Mouse (Mus musculus): Measurements from ENCODE around the gene Nrarp.
A peak's percentile ranks its signal among the peaks of the same experiment; 100 is the strongest.

The Nrarp gene

GRCm38 (mm10) chr2:25175690-25176078, 4.9 kb upstream of the Nrarp start:
- peak in 1 of 2 experiments; percentile 42 for DNase-seq

DNA sequence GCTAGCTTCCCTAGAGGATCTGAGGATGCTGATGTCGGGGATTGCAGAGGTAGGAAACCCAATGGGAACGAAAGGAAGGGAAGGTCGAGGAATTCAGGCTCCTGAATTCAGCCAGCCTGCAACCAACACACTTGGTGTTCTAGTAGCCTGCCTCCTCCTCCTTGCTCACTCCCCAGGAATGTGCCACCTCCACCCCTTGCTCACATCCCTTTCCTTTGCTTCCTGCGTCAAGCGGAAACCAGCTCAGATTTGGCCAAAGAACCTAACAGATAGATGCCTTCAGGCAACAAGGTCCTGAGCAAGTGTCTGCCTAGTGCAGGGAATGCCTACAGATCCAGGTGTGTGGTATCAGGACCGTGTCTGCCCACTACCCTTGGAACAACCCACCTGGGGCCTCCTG, 4.0 kb upstream of the Nrarp start:
- DNase-seq: no peak

GRCm38 (mm10) chr2:25177076-25177475, 3.5 kb upstream of the Nrarp start:
- DNase-seq: no peak

DNA sequence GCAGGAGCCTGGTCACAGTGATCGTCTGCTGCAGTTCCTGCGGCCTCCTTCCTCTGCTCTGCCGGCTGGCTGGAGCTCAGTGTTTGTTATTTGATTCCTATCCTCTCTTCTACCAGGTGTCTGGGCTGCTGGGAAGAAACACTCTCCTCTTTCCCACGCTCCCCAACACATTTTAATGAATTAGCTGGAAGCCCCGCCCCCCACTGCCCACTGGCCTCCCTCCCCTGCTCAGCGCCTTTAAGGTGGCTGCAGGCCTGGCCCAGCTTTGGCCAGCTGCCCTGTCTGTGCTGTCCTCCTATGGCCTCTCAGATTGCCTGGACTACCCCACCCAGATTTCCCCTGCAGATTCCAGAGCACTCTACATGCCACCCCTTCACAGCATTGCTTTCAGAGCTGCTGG, 2.9 kb upstream of the Nrarp start:
- DNase-seq: peak; percentile 62 to 71

- DNase-seq: peak in 1 of 2 experiments; percentile 23
These were observed 2.1 kb upstream of the Nrarp start for GRCm38 (mm10) chr2:25178285-25178972.

DNA sequence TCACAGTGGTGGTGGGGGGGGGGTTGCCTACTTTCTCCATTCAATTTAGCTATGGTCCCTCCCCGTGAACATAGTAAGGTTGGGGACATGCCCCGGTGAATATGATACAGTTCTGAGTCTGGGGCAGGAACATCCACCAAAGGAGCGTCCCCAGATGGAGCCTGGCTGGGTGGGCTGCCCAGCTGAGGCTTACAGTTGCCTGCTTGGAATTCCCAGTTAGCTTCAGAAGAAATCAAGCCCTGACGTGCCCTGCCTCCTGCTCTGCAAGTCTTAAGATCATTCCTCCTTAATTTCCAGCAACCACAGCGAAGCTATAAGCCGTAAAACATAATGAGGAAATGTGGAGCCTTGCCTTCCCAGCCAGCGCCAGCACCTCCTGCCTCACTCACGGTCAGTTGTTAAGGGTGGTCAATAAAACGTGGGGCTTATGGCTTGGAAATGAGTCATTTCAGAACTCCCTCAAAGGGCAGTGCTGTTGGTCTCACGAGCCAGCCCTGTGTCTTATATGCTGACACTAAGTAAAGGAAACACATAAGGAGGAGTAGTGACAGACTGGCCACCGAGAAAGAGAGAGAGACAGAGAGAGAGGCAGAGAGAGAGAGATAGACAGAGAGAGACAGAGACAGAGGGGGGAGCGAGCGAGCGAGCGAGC, 866 bp upstream of the Nrarp start:
- no peak for DNase-seq

GRCm38 (mm10) chr2:25180973-25181890, 674 bp downstream of the Nrarp start:
- peak; percentile 56 to 60 for DNase-seq

DNA sequence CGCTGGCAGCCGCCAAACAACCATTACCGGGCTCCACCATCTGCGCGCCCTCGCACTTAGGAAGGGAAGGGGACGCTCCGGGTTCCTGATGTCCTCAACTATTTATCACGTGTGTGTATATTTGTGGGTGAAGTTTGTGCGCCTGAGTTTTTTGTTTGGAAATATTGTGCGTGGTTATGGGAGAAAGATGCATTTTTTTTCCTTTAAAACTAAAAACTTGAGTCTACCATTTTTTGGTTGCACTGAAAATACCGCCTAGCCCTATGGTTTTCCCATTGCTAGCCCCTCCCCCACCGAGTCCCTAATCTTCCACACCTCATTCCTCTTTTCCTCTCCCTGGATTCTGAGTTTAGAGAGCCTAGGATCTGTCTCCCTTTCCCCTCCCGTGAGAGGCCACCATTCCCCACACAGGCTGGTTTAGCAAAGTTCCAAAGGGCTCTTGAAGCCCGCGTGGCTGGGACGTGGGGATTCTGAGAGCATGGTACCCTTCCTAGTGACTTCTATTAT, 1.4 kb downstream of the Nrarp start:
- peak; percentile 16 to 44 for DNase-seq

- DNase-seq: no peak
These were observed 2.1 kb downstream of the Nrarp start for GRCm38 (mm10) chr2:25182664-25183063.

GRCm38 (mm10) chr2:25183336-25183735, 2.8 kb downstream of the Nrarp start:
- no peak for DNase-seq

- DNase-seq: no peak
These were observed 3.9 kb downstream of the Nrarp start for GRCm38 (mm10) chr2:25184496-25184895.

GRCm38 (mm10) chr2:25185625-25186574, 5.3 kb downstream of the Nrarp start:
- peak; percentile 39 to 57 for DNase-seq

GRCm38 (mm10) chr2:25186575-25186930, 6.0 kb downstream of the Nrarp start:
- DNase-seq: no peak

DNA sequence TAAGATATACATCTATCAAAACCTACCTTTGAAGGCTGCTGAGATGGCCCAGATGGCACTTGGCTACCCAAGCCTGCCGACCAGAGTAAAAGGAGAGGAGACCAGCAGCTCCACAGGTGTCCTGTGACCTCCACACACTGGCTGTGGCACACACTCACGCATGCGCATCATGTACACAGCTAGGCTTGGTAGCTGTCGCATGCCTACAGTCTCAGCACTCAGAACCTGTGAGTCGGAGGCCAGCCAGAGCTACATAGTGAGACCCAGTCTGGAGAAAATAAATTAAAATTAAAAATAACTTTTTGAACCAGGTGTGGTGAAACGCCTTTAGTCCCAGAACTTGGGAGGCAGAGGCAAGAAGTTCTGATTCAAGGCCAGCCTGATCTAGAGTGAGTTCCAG, 7.3 kb downstream of the Nrarp start:
- no peak for DNase-seq

DNA sequence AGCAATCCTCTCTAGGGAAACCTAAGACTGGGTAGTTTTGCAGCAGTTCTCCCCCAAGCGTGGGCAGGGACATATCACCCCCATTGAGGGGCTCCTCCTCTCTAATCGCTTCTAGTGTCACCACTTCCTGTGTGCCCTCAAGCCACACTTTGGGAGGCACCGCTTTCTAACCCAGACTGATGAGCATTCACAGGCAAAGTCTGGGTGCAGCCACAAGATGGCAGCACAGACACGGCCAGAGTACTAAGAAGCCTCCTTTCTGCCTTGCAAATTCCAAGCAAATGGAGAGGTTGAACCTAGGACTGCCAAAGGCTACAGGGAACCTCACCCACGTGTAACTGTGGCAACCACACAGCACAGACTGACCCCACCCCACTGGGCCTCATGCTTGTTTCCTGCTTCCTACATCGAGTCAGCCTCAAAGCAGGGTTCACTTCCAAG, 12.8 kb downstream of the Nrarp start:
- DNase-seq: peak; percentile 89 to 91

DNA sequence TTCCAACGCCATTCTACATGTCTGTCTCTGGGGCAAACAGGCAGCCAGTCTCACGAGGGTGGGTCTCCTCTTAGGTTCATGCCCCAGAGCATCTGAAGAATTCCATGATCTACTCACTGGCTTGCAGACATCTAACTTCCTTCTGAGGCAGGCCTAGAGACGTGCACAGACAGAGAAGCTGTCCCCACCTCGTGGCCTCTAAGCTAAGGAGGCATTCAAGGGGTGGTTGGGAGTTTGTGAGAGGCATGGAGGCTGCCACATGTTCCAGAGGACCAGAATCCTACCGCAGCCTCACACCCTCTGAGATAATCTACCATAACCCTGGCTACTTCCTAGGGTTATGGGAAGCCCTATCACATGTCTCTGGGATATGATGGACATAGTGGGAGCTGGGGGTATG, 13.4 kb downstream of the Nrarp start:
- DNase-seq: no peak

DNA sequence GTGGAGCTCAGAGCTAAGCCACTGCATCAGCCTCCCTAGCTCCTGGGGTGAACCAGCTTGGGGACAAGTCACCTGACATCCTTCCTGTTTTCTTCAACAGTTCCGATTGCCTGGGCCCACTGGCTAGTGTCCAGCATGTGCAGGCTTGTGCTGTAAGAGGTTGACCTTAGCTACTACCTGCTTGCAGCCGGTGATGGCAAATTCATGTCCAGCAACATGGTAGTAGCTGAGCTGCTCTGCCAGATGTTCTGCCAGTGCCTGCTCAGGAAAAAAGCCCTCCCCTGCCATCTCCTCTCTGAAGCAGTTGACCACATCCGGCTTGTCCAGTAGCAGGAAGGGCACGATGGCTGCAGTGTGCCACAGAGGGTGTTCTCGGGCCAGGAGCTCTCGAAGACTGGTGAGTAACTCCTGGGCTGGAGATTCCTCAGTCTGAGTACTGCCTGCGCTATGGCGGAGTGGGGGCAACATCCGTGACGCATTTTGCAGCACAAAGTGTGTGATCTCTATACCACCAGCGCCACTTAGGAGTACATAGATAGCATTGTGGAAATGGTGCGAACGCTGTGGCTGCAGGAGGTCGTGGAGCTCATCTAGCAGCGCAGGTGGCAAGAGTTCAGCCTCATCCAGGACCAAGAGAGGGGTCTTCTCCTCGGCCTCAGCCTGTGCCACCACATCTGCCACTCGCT, 14.1 kb downstream of the Nrarp start:
- peak in 1 of 2 experiments; percentile 12 for DNase-seq

DNA sequence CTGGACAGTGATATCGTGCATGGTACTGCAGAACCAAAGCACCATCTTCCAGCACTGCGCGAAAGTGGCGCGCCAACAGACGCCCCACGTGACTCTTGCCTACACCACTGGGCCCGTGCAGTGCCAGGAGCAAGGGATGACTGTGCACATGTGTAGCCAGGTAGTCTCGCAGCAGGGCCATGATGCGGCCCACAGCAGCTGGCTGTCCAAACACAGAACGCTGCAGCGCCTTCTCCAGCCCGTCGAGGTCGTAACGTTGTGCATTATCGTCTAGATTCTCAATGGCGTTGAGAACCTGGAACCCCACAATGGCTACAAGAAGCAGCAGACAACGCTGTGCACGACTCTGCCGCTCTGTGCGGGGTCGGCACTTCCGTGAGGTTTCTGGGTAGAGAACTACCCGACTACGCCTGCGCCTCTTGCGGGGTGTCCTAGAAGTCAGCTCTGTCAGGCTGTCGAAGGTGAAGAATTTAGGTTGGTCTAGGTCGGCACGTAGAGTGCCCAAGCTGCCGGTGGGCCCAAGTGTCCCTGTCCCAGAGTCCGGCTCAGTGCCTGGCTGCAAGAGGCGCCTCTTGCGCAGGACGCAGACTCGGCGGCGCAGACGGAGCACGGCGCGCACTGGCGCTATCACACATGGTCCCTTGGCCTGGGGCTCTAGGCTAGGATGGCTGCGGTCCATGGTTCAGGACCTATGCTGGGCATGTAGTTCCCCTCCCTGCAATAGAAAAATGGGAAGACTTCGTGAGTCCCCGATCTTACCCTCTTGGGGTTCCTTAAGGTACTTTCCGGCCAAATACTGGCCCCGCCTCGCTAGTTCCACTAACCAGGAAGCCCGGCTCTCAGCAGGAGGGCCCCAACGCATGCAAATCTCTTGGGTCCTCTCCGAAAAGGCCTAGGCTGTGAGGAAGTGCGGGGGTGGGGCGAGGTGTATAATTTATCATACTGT, 14.9 kb downstream of the Nrarp start:
- DNase-seq: no peak

DNA sequence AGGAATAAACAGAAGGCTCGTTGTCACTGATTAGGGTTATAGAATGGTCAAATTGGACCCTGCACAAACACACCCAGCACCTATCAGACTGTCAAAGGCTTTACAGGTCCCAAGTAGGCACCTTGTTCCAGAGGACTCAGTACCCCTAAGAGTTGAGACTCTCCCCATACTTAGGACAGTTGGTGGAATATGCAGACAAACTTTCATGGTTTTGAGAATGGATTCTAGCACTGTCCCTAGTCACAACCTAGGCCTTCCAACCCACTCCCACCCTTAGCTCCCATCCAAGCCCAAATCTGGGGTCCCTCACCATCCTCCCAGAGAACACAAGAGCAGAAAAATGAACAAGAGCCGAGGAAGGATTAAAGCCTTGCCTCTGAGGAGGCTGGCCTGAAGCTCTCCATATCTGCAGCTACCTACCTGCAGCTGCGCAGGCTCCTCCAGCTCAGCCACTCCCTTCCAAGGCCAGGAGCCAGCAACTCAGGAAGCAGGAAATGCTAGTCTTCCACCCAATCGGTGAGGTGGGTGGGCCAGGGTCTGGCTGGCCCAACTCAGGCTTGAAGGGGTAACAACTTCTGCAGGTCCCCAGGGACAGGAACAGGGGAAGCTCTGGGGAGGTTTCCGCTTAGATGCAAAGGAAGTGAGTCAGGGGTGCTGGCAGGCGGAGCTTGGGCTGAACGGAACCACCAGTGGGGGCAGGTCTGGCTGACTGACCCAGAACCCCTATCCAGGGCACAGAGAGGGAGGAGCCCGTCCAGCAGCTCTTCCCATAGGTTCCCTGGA, 15.8 kb downstream of the Nrarp start, which contains the start of gene Tor4a:
Gene Tor4a, minus strand, starts transcription at position 715 of the 783 bp plus-strand sequence.
- DNase-seq: no peak

Data from cerebellum, postnatal 14 days (tissue).